8 mouse cellular contexts compared by ENCODE assay signal in the genomic region with DNA sequence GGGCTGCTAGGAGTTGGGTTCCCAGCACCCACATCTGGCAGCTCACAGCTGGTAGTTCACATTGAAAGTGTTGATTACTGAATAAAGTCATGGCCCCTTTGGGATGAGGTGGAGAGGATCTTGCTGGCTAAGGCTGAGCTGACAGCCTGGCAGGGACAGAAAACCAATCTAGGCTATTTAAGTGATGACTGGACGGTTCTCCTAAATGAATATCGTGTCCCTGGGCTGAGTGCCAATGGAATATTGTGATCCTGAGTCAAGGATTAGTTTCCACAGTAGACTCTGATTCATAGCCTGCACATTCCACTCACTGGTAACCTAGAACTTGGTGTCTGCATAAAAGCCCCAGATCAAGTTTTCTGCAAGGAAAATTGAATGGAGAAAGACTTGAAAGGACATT. TPM values are rescaled to one million over a fixed set of nuclear protein-coding genes. Genes with fewer than 3 reads are reported as not detected.
A peak's percentile ranks its signal among the peaks of the same experiment; 100 is the strongest.
DNase-seq lines count a peak whose midpoint lies in the region; ATAC-seq and TF ChIP-seq lines count a peak whose summit lies in the region.

No protein-coding gene starts in this region.

- no peak overlapping the region for H3K4me3 ChIP-seq in intestine, postnatal 0 days (ENCODE audit: low read depth, low read length)
- no peak overlapping the region for H3K4me3 ChIP-seq in intestine, embryonic 15.5 days (replicated peaks)

- H3K9ac ChIP-seq in intestine, postnatal 0 days (ENCODE audit: low read depth, low read length), result no peak overlapping the region
- H3K9ac ChIP-seq in intestine, embryonic 15.5 days, result no peak overlapping the region

- no peak for ATAC-seq in intestine, postnatal 0 days
- no peak for ATAC-seq in intestine, embryonic 15.5 days

- H3K27ac ChIP-seq in intestine, postnatal 0 days (ENCODE audit: low read depth, low read length), result peak overlapping the region; percentile 5; the same call in 1 of the 2 replicates
- no peak overlapping the region for H3K27ac ChIP-seq in intestine, embryonic 15.5 days

- peaks cover 43% of the 10 kb centered on the region for H3K36me3 ChIP-seq in intestine, postnatal 0 days (ENCODE audit: control insufficient read depth, insufficient read depth)
- H3K36me3 ChIP-seq in intestine, embryonic 15.5 days, result peaks cover 38% of the 10 kb centered on the region

- WGBS in intestine, postnatal 0 days, result 21% methylated on average over 2 of the region's 2 CpGs
- 39% methylated on average over 2 of the region's 2 CpGs for WGBS in intestine, embryonic 15.5 days

- DNase-seq in NIH3T3 (ENCODE audit: low read depth), result peak; percentile 96
- peak; percentile 41 to 43 for DNase-seq in cerebellum, postnatal 10 days
- peak; percentile 47 for DNase-seq in heart, postnatal 25 days (ENCODE audit: low spot score)
- no peak for DNase-seq in left cerebral cortex, postnatal 10 days (ENCODE audit: extremely low spot score in 1 of 2, low spot score in 2 of 2)
- DNase-seq in retina, embryonic 14.5 days (ENCODE audit: low spot score), result no peak
- DNase-seq in layer of hippocampus, postnatal 10 days (ENCODE audit: low spot score in 2 of 2), result no peak

- no peaks in the 10 kb centered on the region for H3K27me3 ChIP-seq in intestine, postnatal 0 days (replicated peaks; ENCODE audit: control insufficient read depth, insufficient read depth, low read length)
- H3K27me3 ChIP-seq in intestine, embryonic 15.5 days (replicated peaks), result no peaks in the 10 kb centered on the region

- H3K4me1 ChIP-seq in intestine, postnatal 0 days (replicated peaks; ENCODE audit: control insufficient read depth, insufficient read depth, low read length), result no peaks in the 10 kb centered on the region
- peaks cover 22% of the 10 kb centered on the region for H3K4me1 ChIP-seq in intestine, embryonic 15.5 days (replicated peaks)

- intact Hi-C loops in heart, postnatal 25 days (cut with DNase I), result no loop called here
- intact Hi-C loops in left cerebral cortex, postnatal 10 days (cut with DNase I), result no loop called here

- H3K4me2 ChIP-seq in intestine, postnatal 0 days (replicated peaks; ENCODE audit: low read depth), result no peak overlapping the region
- H3K4me2 ChIP-seq in intestine, embryonic 15.5 days (replicated peaks), result no peak overlapping the region

- H3K9me3 ChIP-seq in intestine, postnatal 0 days (ENCODE audit: control insufficient read depth), result no peaks in the 10 kb centered on the region
- H3K9me3 ChIP-seq in intestine, embryonic 15.5 days, result no peaks in the 10 kb centered on the region

- no peak for TF ChIP-seq CTCF in intestine, postnatal 0 days (IDR thresholded peaks at IDR 0.05; ENCODE audit: low read depth)

RNA-seq across cellular contexts. Expression of a gene that starts 39.9 kb away (rescaled TPM):
- polyA plus RNA-seq in intestine, postnatal 0 days (2015; fragmentation: Nextera tagmentation; extraction: Ambion mirVana), result 142 and 160 TPM in 2 replicates
- polyA plus RNA-seq in intestine, embryonic 15.5 days (2015; fragmentation: Nextera tagmentation; extraction: Ambion mirVana), result 462 and 512 TPM in 2 replicates
- total RNA-seq in heart, postnatal 25 days (2021), result 100 to 1,000 TPM; 337 to 377 TPM
- 100 to 1,000 TPM; 338 to 346 TPM for total RNA-seq in left cerebral cortex, postnatal 10 days (2021)
- 100 to 1,000 TPM; 342 to 359 TPM for total RNA-seq in layer of hippocampus, postnatal 10 days (2021)

Comparison
In these comparisons a context has a peak if more than half of its experiments do, and no peak if none do; other contexts are left out.
1. DNase-seq: peak in NIH3T3 (single experiment), cerebellum, postnatal 10 days (2 of 2) and heart, postnatal 25 days (single experiment); none in left cerebral cortex, postnatal 10 days (0 of 2), retina, embryonic 14.5 days (single experiment) and layer of hippocampus, postnatal 10 days (0 of 2).